Mouse (Mus musculus) hindbrain, embryonic 14.5 days (tissue): ENCODE results near the gene Fam124a. TPM values are rescaled to one million over a fixed set of nuclear protein-coding genes. Genes with fewer than 3 reads are reported as not detected.
"Not testable (repeated sequence)": the region's sequence is repeated elsewhere in the genome, so short reads cannot be mapped to it uniquely, and the experiment has no call there.

Experiments used
- ATAC-seq: fragments of 200-750 bp; cut with Nextera tagmentation; 2 replicates; pipeline ENCODE4 v1.8.0; 2017; ENCODE audit warnings: moderate number of reproducible peaks, mild to moderate bottlenecking, moderate TSS enrichment, moderate library complexity; ENCODE audit not compliant: low FRiP score
- DNase-seq: peaks from one replicate; pipeline ENCODE4 v3.0.0-alpha.2; 2015; ENCODE audit warnings: low spot score
- H3K27ac ChIP-seq: fragments of 300-500 bp; sonication (generic); 2 replicates; pipeline ENCODE4 v1.5.1; 2014; ENCODE audit warnings: mild to moderate bottlenecking, moderate library complexity
- H3K27me3 ChIP-seq: fragments of 300-500 bp; sonication (generic); 2 replicates; pipeline ENCODE4 v1.6.1; 2014; ENCODE audit warnings: mild to moderate bottlenecking, low read length, mixed read lengths; ENCODE audit not compliant: control insufficient read depth, insufficient read depth
- H3K36me3 ChIP-seq: fragments of 300-500 bp; sonication (generic); replicated peaks from 2 replicates; pipeline ENCODE4 v1.6.1; 2014; ENCODE audit not compliant: control insufficient read depth, insufficient read depth
- H3K4me1 ChIP-seq: fragments of 300-500 bp; sonication (generic); replicated peaks from 2 replicates; pipeline ENCODE4 v1.6.1; 2014; ENCODE audit warnings: antibody characterized with exemption, low read length, mixed read lengths; ENCODE audit not compliant: control insufficient read depth, insufficient read depth
- H3K4me2 ChIP-seq: fragments of 300-500 bp; sonication (generic); replicated peaks from 2 replicates; pipeline ENCODE4 v1.6.1; 2014; ENCODE audit warnings: mild to moderate bottlenecking, moderate library complexity
- H3K4me3 ChIP-seq: fragments of 300-500 bp; sonication (generic); replicated peaks from 2 replicates; pipeline ENCODE4 v1.5.1; 2014; ENCODE audit warnings: mild to moderate bottlenecking, low read length
- H3K9ac ChIP-seq: fragments of 300-500 bp; sonication (generic); 2 replicates; pipeline ENCODE4 v1.6.1; 2014
- H3K9me3 ChIP-seq: fragments of 300-500 bp; sonication (generic); 2 replicates; pipeline ENCODE4 v1.6.1; 2016; ENCODE audit warnings: low read length; ENCODE audit not compliant: control insufficient read depth
- WGBS: fragments of 180-500 bp; shearing (Covaris S2); extraction: QIAGEN DNeasy Blood & Tissue Kit; methylation state at CpG from one replicate; pipeline ENCODE4 v1.1.7; 2014; 5-methylcytosine and 5-hydroxymethylcytosine counted together
- polyA plus RNA-seq: library from polyadenylated mRNA; unstranded; fragments of >200 nt; fragmentation: Nextera tagmentation; extraction: Ambion mirVana; gene quantifications from 2 replicates; pipeline ENCODE4 v1.2.1, GENCODE M21; 2014

Fam124a gene
- polyA plus RNA-seq, 1 experiment from 2014 or later = 32.7 TPM

GRCm38 (mm10) chr14:62546746-62547145 is 8.8 kb upstream of the Fam124a start:
- ATAC-seq (no peak), DNase-seq (no peak)
- no peaks in the 10 kb centered on the region for H3K27me3 ChIP-seq
- H3K4me1 ChIP-seq = no peaks in the 10 kb centered on the region
- no peak overlapping the region for H3K4me3 ChIP-seq
- H3K36me3 ChIP-seq = no peaks in the 10 kb centered on the region
- H3K4me2 ChIP-seq = no peak overlapping the region
- H3K9ac ChIP-seq = no peak overlapping the region
- H3K27ac ChIP-seq = no peak overlapping the region
- no peaks in the 10 kb centered on the region for H3K9me3 ChIP-seq
- WGBS = 42% methylated on average over 4 of the region's 4 CpGs

GRCm38 (mm10) chr14:62550121-62550520 is 5.4 kb upstream of the Fam124a start:
- ATAC-seq = no peak
- H3K9ac ChIP-seq = no peak overlapping the region
- no peak overlapping the region for H3K4me3 ChIP-seq
- no peaks in the 10 kb centered on the region for H3K9me3 ChIP-seq
- H3K27ac ChIP-seq = no peak overlapping the region
- 0 out of 2 replicates have a peak, but pooled peaks cover 5% of the 10 kb centered on the region for H3K27me3 ChIP-seq
- 30% methylated on average over 4 of the region's 4 CpGs for WGBS
- H3K4me2 ChIP-seq = no peak overlapping the region
- no peaks in the 10 kb centered on the region for H3K36me3 ChIP-seq
- no peaks in the 10 kb centered on the region for H3K4me1 ChIP-seq
- DNase-seq = no peak

GRCm38 (mm10) chr14:62552771-62553170 is 2.8 kb upstream of the Fam124a start:
- Histone ChIP-seq H3K4me1 (peaks cover 17% of the 10 kb centered on the region), H3K9ac (no peak overlapping the region), H3K27me3 (0 out of 2 replicates have a peak, but pooled peaks cover 5% of the 10 kb centered on the region), H3K9me3 (no peaks in the 10 kb centered on the region), H3K4me3 (no peak overlapping the region), H3K36me3 (no peaks in the 10 kb centered on the region), H3K4me2 (no peak overlapping the region), H3K27ac (no peak overlapping the region)
- DNase-seq (no peak), ATAC-seq (no peak)
- 95% methylated on average over 4 of the region's 4 CpGs for WGBS

DNA sequence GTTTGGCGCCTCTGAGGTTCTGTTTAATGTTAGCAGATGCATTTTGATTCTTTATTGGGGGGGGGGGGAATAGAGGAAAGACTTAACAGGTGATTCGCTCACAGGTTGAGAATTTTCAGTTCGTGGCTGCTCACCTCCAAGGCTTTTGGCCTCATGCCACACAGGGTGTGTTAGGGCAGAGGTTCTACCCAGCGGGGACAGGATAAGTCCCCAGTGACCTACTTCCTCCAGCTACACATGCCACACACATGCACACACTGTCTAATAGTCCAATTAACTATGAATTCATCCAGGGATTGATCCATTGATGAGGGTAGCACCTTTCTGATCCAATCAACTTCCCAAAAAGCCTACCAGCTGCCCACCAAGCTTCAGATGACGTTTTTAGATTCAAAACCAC is 1.8 kb upstream of the Fam124a start:
- Histone ChIP-seq H3K9me3 (no peaks in the 10 kb centered on the region), H3K4me3 (no peak overlapping the region), H3K4me2 (no peak overlapping the region), H3K27ac (no peak overlapping the region), H3K9ac (no peak overlapping the region), H3K36me3 (no peaks in the 10 kb centered on the region), H3K27me3 (0 out of 2 replicates have a peak, but pooled peaks cover 5% of the 10 kb centered on the region), H3K4me1 (peaks cover 18% of the 10 kb centered on the region)
- WGBS = 83% methylated on average over 5 of the region's 5 CpGs
- ATAC-seq (no peak), DNase-seq (no peak)

- 9% methylated on average over 38 of the region's 38 CpGs for WGBS
- DNase-seq = no peak
- ATAC-seq = peak; percentile 82
These were observed 588 bp downstream of the Fam124a start for GRCm38 (mm10) chr14:62555840-62556810.

GRCm38 (mm10) chr14:62557111-62557510 is 1.6 kb downstream of the Fam124a start:
- Histone ChIP-seq H3K27me3 (0 out of 2 replicates have a peak, but pooled peaks cover 5% of the 10 kb centered on the region), H3K9me3 (no peaks in the 10 kb centered on the region), H3K4me2 (peak overlapping the region; percentile 77), H3K9ac (no peak overlapping the region), H3K4me1 (peaks cover 31% of the 10 kb centered on the region), H3K27ac (no peak overlapping the region), H3K4me3 (peak overlapping the region; percentile 76), H3K36me3 (no peaks in the 10 kb centered on the region)
- ATAC-seq (no peak), DNase-seq (no peak)
- WGBS = 83% methylated on average over 3 of the region's 3 CpGs

More at GRCm38 (mm10) chr14:62555840-62556810, 588 bp downstream of the Fam124a start:
- 0 out of 2 replicates have a peak, but pooled peaks cover 5% of the 10 kb centered on the region for H3K27me3 ChIP-seq
- peak overlapping the region; percentile 77 for H3K4me2 ChIP-seq
- H3K27ac ChIP-seq = peak overlapping the region; percentile 77
- peak overlapping the region; percentile 85 for H3K9ac ChIP-seq
- H3K9me3 ChIP-seq = no peaks in the 10 kb centered on the region
- no peaks in the 10 kb centered on the region for H3K36me3 ChIP-seq
- peak overlapping the region; percentile 76 for H3K4me3 ChIP-seq
- peaks cover 22% of the 10 kb centered on the region for H3K4me1 ChIP-seq

GRCm38 (mm10) chr14:62561875-62562748 is 6.6 kb downstream of the Fam124a start:
- ATAC-seq (no peak), DNase-seq (no peak)
- Histone ChIP-seq H3K36me3 (no peaks in the 10 kb centered on the region), H3K4me3 (no peak overlapping the region), H3K27me3 (no peaks in the 10 kb centered on the region), H3K4me2 (peak overlapping the region; percentile 20; the same call in 1 of the 2 replicates), H3K9me3 (0 out of 2 replicates have a peak, but pooled peaks cover under 1% of the 10 kb centered on the region), H3K9ac (no peak overlapping the region), H3K27ac (no peak overlapping the region), H3K4me1 (peaks cover 24% of the 10 kb centered on the region)
- 42% methylated on average over 17 of the region's 17 CpGs for WGBS

- ATAC-seq = no peak
- Histone ChIP-seq H3K4me2 (no peak overlapping the region), H3K4me1 (peaks cover 16% of the 10 kb centered on the region), H3K9me3 (peaks cover 5% of the 10 kb centered on the region; the same call in 1 of the 2 replicates), H3K36me3 (no peaks in the 10 kb centered on the region), H3K9ac (no peak overlapping the region), H3K4me3 (no peak overlapping the region), H3K27me3 (no peaks in the 10 kb centered on the region), H3K27ac (no peak overlapping the region)
- no peak for DNase-seq
- 61% methylated on average over 7 of the region's 7 CpGs for WGBS
These were observed 8.1 kb downstream of the Fam124a start for GRCm38 (mm10) chr14:62563679-62564078.

GRCm38 (mm10) chr14:62566821-62567220 is 11.3 kb downstream of the Fam124a start, which contains the start of gene Gm4131:
Gm4131 (minus strand) TSS chr14:62566921.
- DNase-seq, ATAC-seq, H3K4me1 ChIP-seq, H3K36me3 ChIP-seq, H3K9ac ChIP-seq, H3K4me3 ChIP-seq, H3K27me3 ChIP-seq, H3K9me3 ChIP-seq, H3K27ac ChIP-seq, H3K4me2 ChIP-seq: not testable (repeated sequence)
- WGBS = 47% methylated on average over 9 of the region's 9 CpGs
